Mouse (Mus musculus) fat pad, adult 2 months (tissue): ENCODE data around the gene Kcnb1.
"Not testable (repeated sequence)": the region's sequence is repeated elsewhere in the genome, so short reads cannot be mapped to it uniquely, and the experiment has no call there.

ENCODE experiments used
- DNase-seq: peaks from one replicate; pipeline ENCODE4 v3.0.0-alpha.2; 2011; ENCODE audit warnings: low read depth, low spot score; ENCODE audit errors: extremely low read depth

Kcnb1 gene

DNA sequence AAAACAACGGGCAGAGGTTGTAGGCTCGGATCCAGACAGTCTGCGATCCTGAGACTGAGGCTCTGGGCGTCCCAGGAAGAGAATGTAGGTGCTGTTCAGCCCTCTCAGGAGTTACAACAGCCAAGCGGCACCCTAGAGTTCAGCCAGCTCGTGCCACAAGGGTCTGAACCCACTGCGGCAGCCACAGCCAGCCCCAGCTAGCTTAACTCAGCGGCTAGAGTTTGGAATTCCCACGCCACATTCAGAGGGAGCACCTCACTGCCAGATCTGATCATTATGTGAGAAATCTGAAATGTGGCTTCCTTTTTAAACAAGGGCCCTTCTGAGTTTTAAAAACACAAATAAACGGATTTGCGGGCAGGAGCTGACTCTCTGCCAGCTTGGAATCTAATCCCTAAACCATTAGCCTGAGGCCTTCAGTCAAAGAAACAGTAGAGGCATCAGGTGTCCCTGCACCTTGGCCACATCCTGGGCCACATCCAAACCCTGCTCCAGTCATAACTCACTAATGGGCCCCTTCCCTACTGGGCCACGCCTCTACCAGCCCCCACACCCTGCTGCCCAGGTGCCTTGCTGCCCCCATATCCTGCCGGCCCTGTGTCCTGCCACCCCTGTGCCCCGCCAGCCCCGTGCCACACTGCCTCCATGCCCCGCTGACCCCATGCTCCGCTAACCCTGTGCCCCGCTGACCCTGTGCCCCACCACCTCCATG is 16.1 kb upstream of the Kcnb1 start:
- DNase-seq, result no peak

DNA sequence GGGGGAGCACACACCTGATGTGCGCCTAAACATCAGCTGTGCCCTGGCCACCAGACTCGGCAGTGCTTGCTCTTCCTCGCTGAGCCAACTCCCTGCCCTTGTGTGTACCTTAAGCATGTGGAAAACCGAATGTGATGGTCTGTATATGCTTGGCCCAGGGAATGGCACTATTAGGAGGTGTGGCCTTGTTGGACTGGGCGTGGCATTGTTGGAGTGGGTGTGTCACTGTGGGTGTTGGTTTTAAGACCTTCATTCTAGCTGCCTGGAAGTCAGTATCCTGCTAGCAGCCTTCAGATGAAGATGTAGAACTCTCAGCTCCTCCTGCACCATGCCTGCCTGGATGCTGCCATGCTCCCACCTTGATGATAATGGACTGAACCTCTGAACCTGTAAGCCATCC is 14.7 kb upstream of the Kcnb1 start:
- DNase-seq, result not testable (repeated sequence)

DNA sequence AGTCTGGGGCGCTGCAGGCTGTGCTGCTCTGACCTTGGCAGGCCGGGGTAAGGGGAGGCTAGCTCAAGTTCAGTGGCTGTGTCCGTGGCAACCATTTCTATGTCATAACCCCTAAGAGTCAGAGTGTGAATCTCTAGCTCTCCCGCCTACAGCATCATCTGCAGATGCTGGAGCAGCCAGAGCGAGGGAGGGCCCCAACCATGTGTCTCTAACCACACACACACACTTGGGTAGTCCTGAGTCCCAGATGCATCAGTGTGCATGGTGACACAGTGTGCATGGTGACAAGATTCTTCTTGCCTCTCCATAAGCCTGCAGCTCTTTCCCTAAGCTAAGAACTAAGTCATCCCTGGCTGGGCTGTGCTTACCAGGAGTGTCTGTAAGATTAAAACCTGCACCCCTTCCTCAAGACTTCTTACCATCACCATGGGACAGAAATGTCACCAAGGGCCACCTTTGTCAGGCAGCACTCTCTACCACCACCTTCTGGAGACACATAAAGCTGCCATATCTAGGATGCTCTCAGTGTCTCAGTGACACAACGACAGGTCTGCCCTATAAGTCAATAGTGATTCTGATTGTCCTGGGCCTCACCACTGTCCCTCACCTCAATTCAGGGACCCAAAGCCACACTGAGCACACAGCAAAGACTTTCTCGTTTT is 13.7 kb upstream of the Kcnb1 start:
- no peak for DNase-seq

DNA sequence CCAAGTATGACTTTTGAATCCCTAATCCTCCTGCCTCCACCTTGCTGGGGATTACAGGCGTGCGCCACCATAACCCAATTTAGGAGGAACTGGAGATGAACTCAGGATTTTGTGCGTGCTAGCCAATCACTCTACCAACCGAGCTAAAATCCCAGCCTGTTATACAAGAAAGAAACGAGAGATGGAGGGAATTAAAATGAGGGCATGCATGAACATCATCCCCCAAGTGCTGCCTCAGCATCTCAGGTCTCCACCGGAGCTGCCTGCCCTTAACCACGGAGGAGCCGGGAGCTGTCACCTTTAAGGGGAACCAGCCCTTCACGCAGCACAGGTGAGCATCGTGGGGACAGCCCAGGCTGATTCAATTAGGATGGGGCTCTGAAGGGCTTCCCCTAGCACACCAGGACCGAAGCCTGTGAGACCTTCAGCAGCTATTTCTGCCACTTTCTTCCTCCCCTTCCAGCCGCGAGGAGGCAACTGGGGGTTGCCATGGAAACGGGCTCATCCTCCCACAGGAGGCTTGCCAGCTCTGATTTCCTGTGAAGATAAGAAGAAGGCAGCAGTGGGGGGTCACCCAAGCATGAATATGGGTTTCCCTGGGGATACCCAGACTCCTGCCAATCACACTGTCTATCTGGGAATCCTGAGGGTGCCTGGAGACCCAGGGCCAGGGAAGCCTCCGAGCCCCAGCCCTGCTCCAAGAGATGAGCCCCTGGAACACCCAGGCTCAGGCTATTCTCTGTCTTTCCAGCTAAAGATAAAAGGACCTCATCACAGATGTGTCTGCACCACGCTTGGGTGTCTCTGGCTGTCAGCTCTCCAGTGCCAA is 11.7 kb upstream of the Kcnb1 start:
- DNase-seq, result no peak

DNA sequence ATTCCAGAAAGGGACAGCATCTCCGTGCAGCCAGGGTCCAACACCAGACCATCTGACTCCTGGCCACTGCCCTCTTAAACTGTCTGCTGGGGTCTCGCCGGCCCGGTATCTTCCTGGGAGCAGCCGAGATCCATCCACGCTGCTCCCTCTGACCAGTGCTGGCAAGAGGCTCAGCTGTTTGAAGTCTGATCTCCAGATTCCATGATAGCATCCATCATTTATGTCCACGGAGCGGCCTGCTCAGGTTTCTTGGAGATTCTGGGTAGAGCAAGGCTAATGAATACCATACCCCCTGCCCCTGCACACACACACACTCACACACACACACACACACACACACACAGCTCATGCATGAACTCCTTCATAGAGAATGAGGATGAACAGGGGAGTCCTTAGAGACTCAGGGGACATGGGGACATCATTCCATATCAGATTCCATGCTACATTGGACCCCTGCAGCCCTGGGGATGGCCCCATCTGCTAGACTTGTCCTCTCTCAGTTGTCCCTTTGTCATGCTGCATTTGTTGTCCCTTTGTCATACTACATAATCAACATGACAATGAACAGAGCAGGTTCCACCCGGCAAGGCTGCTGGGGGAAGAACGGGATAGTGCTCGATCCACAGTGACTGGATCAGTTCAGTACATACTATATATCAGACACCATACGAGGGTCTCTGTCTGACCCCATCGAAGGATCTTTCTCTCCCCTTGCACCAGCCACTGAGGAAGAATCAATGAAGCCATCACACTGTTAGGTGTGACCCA is 8.9 kb upstream of the Kcnb1 start:
- DNase-seq, result no peak

DNA sequence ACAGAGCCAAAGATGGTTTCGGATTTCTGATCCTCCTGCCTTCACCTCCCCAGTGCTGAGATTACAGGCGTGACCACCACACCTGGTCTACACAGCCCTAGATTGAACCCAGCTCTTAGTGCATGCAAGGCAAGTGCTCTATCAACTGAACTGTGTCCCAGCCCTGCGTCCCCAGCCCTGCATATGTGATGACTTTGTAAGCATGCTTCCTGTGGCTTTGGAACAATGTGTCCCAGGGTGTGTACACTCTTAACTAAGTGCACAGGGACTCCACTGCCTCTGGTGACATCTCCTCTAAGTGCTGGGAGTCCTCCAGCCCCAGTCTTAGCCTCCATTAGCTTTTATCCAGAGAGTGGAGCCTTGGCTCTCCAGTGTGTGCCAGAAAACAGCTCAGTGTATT is 3.4 kb upstream of the Kcnb1 start:
- DNase-seq, result no peak

DNA sequence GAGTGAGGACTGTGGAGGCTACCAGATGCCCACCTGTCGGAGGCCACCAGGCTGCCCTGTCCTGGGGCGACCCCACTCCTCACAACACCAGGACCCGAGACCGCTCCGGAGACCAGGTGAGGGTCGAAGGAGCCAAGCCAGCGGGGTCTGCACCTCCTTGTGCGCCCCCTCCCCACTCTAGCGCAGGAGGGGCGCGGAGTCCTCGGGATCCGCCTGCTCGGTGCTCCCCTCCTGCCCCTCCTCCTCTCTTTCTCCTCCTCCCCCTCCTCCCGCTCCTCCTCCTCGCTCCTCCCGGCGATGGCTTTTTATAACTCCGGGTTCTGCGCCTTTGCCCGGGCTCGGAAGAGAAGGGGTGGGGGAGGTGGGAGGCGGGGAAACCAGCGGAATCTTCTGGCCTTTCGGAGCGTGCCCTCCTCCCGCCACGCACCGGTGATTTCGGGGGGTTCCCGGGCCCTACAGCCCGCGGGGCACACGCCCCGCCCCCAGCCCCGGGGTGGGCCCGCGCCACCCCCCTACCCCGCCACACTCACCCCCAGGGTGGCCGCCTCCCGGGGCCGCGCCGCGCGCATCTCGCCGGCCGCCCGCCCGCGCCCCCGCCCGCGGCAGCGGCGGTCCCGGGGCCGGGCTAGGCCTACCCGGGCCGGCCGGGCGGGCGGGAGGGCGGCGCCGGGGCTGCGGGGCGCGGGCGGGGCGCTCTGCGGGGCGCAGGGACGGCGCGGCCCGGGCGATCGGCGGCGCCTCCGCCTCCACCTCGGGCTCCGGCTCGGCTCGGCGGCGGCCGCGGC is 472 bp downstream of the Kcnb1 start:
- DNase-seq, result no peak

DNA sequence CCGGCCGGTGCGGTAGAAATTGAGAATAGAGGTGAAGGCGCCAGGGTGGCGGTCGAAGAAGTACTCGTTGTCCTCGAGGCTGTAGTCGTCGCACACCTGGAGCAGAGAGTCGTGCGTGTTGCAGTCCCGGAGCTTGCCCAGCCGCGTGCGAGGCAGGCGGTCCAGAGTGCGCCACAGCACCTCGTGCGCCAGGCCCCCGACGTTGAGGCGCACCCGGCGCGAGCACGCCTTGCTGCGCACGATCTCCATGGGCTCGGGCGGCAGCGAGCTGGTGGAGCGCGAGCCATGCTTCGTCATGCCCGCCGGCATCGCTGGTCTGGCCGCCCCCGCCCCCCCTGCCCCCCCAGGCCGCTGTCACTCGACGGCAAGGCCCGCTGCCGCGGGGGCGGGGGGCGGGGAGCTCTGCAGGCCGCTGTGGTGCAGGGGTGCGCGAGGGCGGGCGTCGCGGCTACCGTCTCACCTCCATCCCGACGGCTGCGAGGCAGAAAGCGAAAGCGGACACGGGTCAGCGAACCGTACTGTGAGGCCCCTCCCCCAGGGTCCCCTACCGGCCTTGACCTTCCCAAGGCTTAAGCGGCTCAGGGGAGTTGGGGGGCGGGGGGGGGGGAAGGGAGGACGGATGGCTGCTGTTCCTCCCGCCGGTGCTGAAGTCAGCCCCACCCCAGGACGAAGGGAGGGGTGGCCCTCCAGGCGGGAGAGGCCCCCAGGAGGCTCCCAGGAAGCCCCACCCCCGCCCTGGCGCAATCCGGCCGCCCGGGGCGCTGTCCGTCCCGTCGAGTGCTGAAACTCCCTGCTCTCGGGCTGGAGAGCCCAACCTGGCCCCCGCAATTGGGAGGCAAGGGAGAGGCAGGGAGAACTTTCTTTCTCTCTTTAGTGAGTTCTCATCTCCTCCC is 1.4 kb downstream of the Kcnb1 start:
- DNase-seq, result no peak

DNA sequence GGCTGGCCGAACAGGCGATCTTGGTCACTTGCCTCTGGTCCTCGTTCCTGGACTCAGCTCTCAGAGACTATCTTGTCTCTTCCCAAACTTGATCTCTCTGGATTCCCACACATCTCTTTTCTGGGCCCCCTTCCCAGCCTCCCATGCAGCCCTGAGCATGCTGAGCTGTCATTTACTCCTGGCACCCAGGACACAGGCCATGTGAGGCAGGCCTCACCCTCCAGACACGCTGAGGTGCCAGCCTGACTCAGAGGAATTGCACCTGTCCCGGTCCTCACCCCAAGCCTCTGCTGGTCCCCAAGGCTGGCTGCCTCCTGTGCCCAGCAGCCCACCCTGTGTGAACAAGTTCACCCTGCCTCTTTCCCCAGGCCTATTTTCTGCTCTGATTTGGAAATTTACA is 2.8 kb downstream of the Kcnb1 start:
- DNase-seq, result no peak

DNA sequence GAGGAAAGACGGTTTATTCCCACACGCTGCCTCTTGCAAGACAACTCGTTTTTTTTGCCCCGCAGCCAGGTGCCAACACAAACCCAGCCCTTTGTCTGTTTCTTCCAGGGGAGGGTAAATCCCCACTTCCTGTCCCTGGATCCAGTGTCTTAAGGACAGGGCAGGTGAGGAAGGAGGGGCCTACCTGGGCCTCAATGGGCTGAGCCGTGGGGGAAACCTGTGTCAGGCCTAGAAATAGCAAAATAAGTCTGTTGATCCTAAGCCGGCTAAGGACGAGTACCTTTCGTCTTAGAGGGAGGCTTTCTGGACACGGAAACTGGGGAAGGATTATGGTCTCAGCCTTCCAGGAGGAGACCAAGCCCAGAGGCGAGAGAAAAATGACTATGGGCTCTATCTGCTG is 3.4 kb downstream of the Kcnb1 start:
- DNase-seq, result no peak

DNA sequence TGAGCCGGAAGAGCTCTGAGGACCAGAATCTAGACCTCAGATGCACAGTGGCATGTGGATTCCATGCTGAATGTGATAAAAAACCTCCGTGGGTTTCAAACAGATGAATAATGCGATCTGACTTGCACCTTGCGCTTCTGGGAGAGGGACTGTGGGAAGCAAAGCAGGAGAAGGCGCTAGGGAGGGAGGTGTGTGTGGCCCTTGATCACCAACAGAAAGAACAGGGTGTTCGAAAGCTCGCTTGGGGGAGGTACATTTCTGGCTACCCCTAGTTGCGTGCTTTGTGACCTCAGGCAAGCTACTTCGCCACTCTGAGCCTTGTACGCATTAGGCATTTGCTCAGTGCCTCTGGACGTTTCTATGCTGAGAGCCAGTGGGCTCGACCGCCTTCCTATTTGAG is 4.0 kb downstream of the Kcnb1 start:
- DNase-seq, result no peak

DNA sequence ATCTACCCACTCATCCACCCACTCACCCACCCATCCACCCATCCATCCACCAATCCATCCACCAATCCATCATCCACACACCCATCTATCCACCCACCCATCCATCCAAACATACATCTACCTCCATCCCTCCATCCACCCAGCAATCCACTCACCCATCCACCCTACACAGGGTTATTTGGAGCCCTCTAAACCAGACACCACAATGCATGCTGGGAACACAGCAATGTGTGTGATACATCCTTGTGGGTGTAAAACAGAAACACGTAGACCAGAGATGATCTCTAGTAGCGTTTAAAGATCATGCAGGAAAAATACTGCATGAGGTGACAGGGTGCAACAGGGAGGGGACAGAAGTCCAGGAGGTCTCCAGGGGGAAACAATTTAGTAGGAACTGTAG is 4.5 kb downstream of the Kcnb1 start:
- no peak for DNase-seq

DNA sequence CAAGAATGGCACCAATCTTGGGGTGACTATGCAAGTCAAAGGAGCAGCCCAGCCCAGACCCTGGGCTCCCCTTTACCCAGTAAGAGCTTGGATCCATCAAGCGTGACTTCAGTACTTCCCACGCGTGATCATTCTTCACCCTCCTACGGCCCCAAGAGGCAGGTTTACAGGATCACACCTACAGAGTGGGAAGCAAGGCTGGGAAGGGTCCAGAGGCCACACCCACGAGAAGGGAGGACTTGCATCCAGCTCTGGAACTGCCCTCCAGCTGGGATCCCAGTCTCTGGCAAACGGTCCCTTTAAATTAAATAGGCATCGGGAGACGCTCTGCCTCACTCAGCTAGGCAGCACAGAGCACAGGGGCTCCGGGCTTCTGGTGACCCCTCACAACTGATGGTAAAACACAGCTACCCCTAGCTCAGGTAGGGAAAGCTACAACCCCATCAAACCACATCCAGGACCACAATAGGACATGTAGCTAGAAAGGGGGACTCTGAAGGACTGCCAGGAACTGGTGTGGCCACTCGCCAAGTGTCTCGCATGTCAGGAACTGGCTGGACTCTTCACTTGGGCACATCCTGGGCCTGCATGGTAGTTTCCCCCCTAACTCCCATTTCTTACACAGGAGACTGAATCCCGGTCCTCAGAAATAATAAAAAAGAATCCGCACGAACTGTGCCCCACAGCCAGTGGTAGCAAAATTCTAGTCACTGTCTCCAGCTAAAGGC is 8.1 kb downstream of the Kcnb1 start:
- DNase-seq, result no peak

DNA sequence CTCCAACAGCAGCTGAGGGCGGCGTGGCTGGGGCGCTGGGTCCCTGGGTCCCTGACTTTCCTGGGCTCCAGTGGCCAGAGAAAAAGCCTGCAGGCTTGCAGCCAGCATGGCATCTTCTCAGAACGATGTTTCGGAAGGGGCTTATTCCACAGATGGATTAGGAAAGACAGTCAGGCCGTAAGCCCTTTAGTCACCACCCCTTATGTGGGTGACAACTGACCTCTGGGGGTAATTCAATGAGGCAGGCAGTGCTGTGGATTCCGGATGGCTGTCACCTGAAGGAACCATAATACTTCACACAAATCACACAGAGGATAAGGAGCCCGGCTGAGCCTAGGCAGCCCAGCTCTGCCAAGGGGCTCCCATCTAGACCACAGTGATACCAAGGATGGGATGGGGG is 8.9 kb downstream of the Kcnb1 start:
- no peak for DNase-seq

DNA sequence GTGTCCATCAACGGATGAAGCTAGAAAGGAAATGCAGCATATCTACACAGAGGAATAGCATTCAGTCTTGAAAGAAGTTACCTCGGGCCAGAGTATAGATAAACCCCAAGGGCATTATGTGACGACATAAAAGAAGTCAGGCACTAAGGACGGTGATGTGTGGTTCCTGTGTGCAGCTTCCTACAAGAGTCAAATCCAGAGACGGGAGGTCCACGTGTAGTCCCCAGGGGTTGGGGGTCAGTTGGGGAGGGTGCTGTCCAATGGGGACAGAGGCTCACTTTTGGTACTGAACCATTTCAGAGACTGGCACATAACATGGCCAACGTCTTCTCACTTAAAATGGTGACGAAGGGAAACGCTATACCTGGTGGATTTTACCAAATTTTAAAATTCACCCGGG is 10.7 kb downstream of the Kcnb1 start:
- no peak for DNase-seq

DNA sequence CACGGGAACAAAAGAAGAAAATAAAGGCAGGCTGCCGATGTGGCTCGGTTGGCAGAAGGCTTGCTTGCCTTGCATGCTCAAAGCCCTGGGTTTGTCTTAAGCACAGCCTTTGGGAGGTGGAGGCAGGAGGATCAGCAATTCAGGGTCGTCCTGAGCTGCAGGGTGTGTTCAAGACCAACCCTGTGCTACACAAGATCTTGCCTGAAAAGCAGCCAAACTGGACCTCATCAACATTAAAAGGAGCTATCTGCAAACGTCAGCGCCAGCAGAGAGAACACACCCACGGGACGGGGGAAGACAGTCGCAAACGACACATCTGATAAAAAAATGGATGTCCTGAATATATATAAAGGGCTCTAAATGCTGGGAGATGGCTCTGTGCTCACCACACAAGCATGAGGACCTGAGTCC is 12.7 kb downstream of the Kcnb1 start:
- DNase-seq, result no peak

DNA sequence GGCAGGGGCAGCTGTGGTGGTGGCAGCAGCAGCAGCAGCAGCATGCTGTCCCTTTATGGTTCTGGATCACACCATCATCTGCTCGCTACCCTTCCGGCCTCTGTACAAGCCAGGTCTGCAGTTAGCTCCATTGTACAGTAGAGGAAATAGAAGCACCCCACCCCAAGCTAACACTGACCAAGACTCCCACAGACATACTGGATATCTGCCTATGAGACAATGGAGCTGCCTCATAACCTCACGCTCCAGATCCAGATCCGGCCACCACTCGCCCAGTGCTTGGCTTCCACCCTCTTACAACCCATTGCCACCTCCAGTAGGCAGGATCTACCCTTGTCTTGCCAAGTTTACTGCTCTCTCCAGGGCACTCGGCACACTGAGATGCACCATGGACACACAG is 14.7 kb downstream of the Kcnb1 start:
- DNase-seq, result no peak

DNA sequence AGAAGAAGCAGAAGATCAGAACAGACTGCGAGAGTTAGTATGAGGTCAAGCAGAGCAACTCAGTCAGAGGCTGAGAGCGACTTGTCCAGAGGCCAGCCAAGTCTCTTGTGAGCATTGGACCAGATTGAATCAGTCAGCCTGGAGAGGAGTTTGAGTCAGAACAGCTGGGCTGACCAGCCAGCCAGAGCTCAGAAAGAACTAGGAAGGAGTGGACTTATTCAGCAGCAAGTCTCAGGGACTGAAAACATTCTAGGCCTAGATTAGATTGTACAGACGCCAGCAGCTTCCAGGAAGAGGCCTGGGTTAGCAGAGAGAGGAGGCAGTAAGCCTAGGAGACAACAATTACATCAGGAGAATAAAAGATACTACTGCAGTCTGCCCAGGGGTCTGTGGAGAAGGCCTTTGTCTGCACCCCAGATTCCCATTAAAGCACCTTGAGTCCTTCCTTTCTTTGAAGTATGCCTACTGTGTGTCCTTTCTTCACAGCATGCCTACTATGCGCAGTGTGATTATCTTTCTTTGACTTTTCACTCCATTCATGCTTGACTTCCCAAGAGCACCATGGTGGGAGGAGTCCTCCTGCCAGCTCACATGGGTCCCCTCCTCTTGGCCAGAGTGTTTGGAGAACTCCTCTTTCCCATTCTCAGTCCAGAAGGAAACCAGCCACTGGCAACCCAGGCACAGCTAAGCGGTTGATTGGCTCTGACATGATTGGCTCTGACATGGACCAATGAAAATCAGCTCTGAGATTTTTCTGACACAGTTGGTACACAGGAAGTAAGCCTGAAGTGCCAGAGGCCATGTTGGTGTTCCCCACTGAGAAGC is 16.7 kb downstream of the Kcnb1 start:
- no peak for DNase-seq
